In the genomic region with DNA sequence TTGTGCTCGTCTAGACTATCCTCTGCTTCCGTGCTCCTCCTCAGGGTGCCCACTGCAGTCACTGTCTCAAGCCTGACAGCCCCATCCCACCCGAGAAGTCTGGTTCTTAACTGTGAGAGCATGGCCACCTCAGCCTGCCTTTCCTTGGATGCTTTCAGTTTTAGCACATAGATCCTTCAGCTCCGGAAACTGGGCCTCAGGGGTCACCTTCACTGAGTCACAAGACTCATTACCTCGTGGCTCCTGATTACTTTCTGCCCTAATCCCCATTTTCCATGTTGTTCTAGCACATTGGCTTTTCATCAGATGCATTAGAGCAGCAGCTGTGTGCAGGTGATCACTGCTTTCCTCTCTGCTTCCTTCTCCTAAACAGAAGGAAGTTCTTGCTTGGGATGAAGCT, we compare ENCODE assay signal across 19 mouse cellular contexts. TPM values are rescaled to one million over a fixed set of nuclear protein-coding genes. Genes with fewer than 3 reads are reported as not detected.
A peak's percentile ranks its signal among the peaks of the same experiment; 100 is the strongest.
DNase-seq lines count a peak whose midpoint lies in the region; ATAC-seq and TF ChIP-seq lines count a peak whose summit lies in the region.
"Had no signal": no experiment of that assay in that cellular context is flagged by ENCODE, and none has a peak within 500 bp of the region (broad histone marks: within the 10 kb centered on the region; RNA-seq: fewer than 3 reads in every experiment).

No protein-coding gene starts in this region.

- no peaks in the 10 kb centered on the region for H3K9me3 ChIP-seq in heart, embryonic 10.5 days
- H3K9me3 ChIP-seq in liver, postnatal 0 days (ENCODE audit: low read length): no peaks in the 10 kb centered on the region
- H3K9me3 ChIP-seq: embryonic facial prominence, embryonic 13.5 days; forebrain, embryonic 15.5 days; hindbrain, embryonic 12.5 days; kidney, embryonic 15.5 days; neural tube, embryonic 13.5 days had no signal

- no peak overlapping the region for H3K4me3 ChIP-seq in heart, embryonic 10.5 days
- no peak overlapping the region for H3K4me3 ChIP-seq in left cerebral cortex, adult 2 months
- no peak overlapping the region for H3K4me3 ChIP-seq in liver, postnatal 0 days (ENCODE audit: low read depth, low read length)
- H3K4me3 ChIP-seq: embryonic facial prominence, embryonic 13.5 days; forebrain, embryonic 15.5 days; hindbrain, embryonic 12.5 days; kidney, embryonic 15.5 days; neural tube, embryonic 13.5 days had no signal

- intact Hi-C loops in left cerebral cortex, adult 2 months (cut with DNase I): no loop called here

- no peak for ATAC-seq in liver, postnatal 0 days
- ATAC-seq: forebrain, embryonic 15.5 days; inflammation-experienced regulatory T-cells, adult 6 months had no signal

- H3K36me3 ChIP-seq in heart, embryonic 10.5 days: peaks cover 52% of the 10 kb centered on the region
- peaks cover 63% of the 10 kb centered on the region for H3K36me3 ChIP-seq in liver, postnatal 0 days (replicated peaks; ENCODE audit: insufficient read depth, low read length)
- H3K36me3 ChIP-seq: forebrain, embryonic 15.5 days; hindbrain, embryonic 12.5 days had no signal

- no peak for TF ChIP-seq CTCF in left cerebral cortex, adult 2 months (IDR thresholded peaks at IDR 0.05)
- TF ChIP-seq CTCF in liver, postnatal 0 days (IDR thresholded peaks at IDR 0.05; ENCODE audit: low read depth): no peak

- peaks cover 33% of the 10 kb centered on the region for H3K4me1 ChIP-seq in heart, embryonic 10.5 days
- peaks cover 3% of the 10 kb centered on the region; the same call in 1 of the 2 replicates for H3K4me1 ChIP-seq in liver, postnatal 0 days (ENCODE audit: insufficient read depth)
- H3K4me1 ChIP-seq: embryonic facial prominence, embryonic 13.5 days; forebrain, embryonic 15.5 days; neural tube, embryonic 13.5 days had no signal

- no peaks in the 10 kb centered on the region for H3K27me3 ChIP-seq in heart, embryonic 10.5 days (ENCODE audit: insufficient read depth, poor library complexity, severe bottlenecking)
- no peaks in the 10 kb centered on the region for H3K27me3 ChIP-seq in liver, postnatal 0 days (ENCODE audit: insufficient read depth, low read length)
- H3K27me3 ChIP-seq: CH12.LX; embryonic facial prominence, embryonic 13.5 days; forebrain, embryonic 15.5 days; hindbrain, embryonic 12.5 days; kidney, embryonic 15.5 days; neural tube, embryonic 13.5 days had no signal

- H3K9ac ChIP-seq in liver, postnatal 0 days (replicated peaks): no peak overlapping the region
- H3K9ac ChIP-seq: embryonic facial prominence, embryonic 13.5 days; forebrain, embryonic 15.5 days; hindbrain, embryonic 12.5 days; kidney, embryonic 15.5 days had no signal

- 73% methylated on average over 5 of the region's 5 CpGs for WGBS in heart, embryonic 10.5 days
- WGBS in liver, postnatal 0 days (ENCODE audit: insufficient replicate concordance): 77% methylated on average over 5 of the region's 5 CpGs

- no peak overlapping the region; the same call in 1 of the 2 replicates for H3K4me2 ChIP-seq in liver, postnatal 0 days (ENCODE audit: low read depth, low read length)
- H3K4me2 ChIP-seq: embryonic facial prominence, embryonic 13.5 days; forebrain, embryonic 15.5 days; hindbrain, embryonic 12.5 days; kidney, embryonic 15.5 days; neural tube, embryonic 13.5 days had no signal

- DNase-seq in heart, embryonic 10.5 days (ENCODE audit: low spot score): no peak
- no peak for DNase-seq in heart, adult 18-20 months
- peak in 1 of 2 experiments; percentile 7 for DNase-seq in left cerebral cortex, adult 2 months (ENCODE audit: extremely low spot score in 1 of 2, low spot score in 2 of 2)
- DNase-seq in left cerebral cortex, adult 9 months (ENCODE audit: low spot score in 2 of 2): no peak
- peak; percentile 70 for DNase-seq in ZHBTc4 (ENCODE audit: low read depth, low spot score)
- DNase-seq in liver, postnatal 0 days: no peak
- no peak for DNase-seq in spleen, postnatal 14 days (ENCODE audit: low spot score in 2 of 2)
- DNase-seq: adrenal gland, postnatal 36 days; cerebellum, adult 11-12 months; cerebellum, postnatal 14 days; midbrain, embryonic 14.5 days; spleen, adult 18-20 months had no signal

- TF ChIP-seq EP300 in liver, postnatal 0 days (IDR thresholded peaks at IDR 0.05; ENCODE audit: low read depth): no peak

- peak overlapping the region; percentile 75 for H3K27ac ChIP-seq in heart, embryonic 10.5 days
- peak overlapping the region; percentile 58; the same call in 1 of the 2 replicates for H3K27ac ChIP-seq in left cerebral cortex, adult 2 months
- H3K27ac ChIP-seq in liver, postnatal 0 days (ENCODE audit: low read depth): peak overlapping the region; percentile 3; the same call in 1 of the 2 replicates
- H3K27ac ChIP-seq: embryonic facial prominence, embryonic 13.5 days; forebrain, embryonic 15.5 days; hindbrain, embryonic 12.5 days; kidney, embryonic 15.5 days; neural tube, embryonic 13.5 days had no signal

RNA-seq across cellular contexts. Expression of a gene that starts 16.4 kb away (rescaled TPM):
- polyA plus RNA-seq in heart, embryonic 10.5 days (2016; fragmentation: Nextera tagmentation; extraction: Ambion mirVana): 54.9 and 61.9 TPM in 2 replicates
- total RNA-seq in heart, adult 18-20 months (2021): 10 to 100 TPM; 59.8 to 66.2 TPM
- total RNA-seq in left cerebral cortex, adult 2 months (2021): 10 to 100 TPM; 46.4 to 49.9 TPM
- polyA plus RNA-seq in liver, postnatal 0 days (2015; fragmentation: Nextera tagmentation; extraction: Ambion mirVana): 57.6 and 59.0 TPM in 2 replicates

RNA-seq across cellular contexts. Expression of a gene that starts 52.9 kb away (rescaled TPM):
- polyA plus RNA-seq in heart, embryonic 10.5 days (2016; fragmentation: Nextera tagmentation; extraction: Ambion mirVana): 2.1 and 2.2 TPM in 2 replicates
- 10 to 100 TPM; 13.1 to 14.0 TPM for total RNA-seq in heart, adult 18-20 months (2021)
- 10 to 100 TPM; 64.0 to 72.3 TPM for total RNA-seq in left cerebral cortex, adult 2 months (2021)
- 1.5 and 1.8 TPM in 2 replicates for polyA plus RNA-seq in liver, postnatal 0 days (2015; fragmentation: Nextera tagmentation; extraction: Ambion mirVana)

Comparison
In these comparisons a context has a peak if more than half of its experiments do, and no peak if none do; other contexts are left out.
1. H3K27ac ChIP-seq: peak in every context shown above with its lines; median percentile 75 in heart, embryonic 10.5 days; 58 in left cerebral cortex, adult 2 months; 3 in liver, postnatal 0 days.
2. RNA of a gene that starts 52.9 kb away (total RNA-seq): 64.0 to 72.3 TPM in left cerebral cortex, adult 2 months; 13.1 to 14.0 TPM in heart, adult 18-20 months; every median in the first group is over 4 times any median in the second.